Mouse (Mus musculus) kidney, adult 2 months (tissue): ENCODE measurements around the gene Mef2c.

ENCODE experiments used
- CTCF ChIP-seq: fragments of 200-500 bp; conservative IDR thresholded peaks from 2 replicates; pipeline ENCODE4 v1.5.1; 2011; ENCODE audit warnings: low read depth, mild to moderate bottlenecking, control low read depth, low read length, moderate library complexity, mixed read lengths; ENCODE audit not compliant: insufficient read depth, insufficient read length
- POLR2A ChIP-seq: fragments of 200-500 bp; IDR thresholded peaks from one replicate; pipeline ENCODE4 v1.6.1; 2011; ENCODE audit warnings: low read depth, low read length, control low read depth

DNA sequence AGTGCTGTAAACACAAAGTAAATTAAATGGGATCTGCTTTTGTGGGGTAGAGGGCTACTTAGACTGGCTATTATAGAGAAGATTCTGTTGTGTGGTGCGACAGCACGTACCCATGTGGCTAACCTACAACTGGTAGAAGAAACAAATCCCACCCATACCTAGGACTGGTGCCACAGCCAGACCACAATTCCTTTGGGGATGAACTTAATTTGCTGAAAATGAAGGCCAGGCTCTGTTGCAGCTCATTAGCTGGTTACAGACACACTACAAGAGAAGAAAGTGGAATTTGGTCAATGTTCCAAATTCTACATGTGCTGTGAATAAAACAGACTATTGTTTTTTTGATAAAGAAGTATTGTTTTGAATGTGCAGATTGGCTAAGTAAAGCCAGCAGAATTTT, 42.3 kb upstream of the Mef2c start:
- no peak for TF ChIP-seq CTCF
- no peak for TF ChIP-seq POLR2A
